ENCODE assay signal across 31 mouse cellular contexts in genomic region chr17:25516315-25516714, GRCm38 (mm10). TPM values are rescaled to one million over a fixed set of nuclear protein-coding genes. Genes with fewer than 3 reads are reported as not detected.
A peak's percentile ranks its signal among the peaks of the same experiment; 100 is the strongest.
DNase-seq lines count a peak whose midpoint lies in the region; ATAC-seq lines count a peak whose summit lies in the region.
"Had no signal": no experiment of that assay in that cellular context is flagged by ENCODE, and none has a peak within 500 bp of the region (broad histone marks: within the 10 kb centered on the region; RNA-seq: fewer than 3 reads in every experiment).

No protein-coding gene starts in this region.

- no peak for ATAC-seq in kidney, embryonic 16.5 days (ENCODE audit: low FRiP score, low TSS enrichment)
- ATAC-seq in midbrain, embryonic 11.5 days (ENCODE audit: low FRiP score) = no peak
- ATAC-seq in midbrain, embryonic 14.5 days (ENCODE audit: low FRiP score, low TSS enrichment) = no peak
- ATAC-seq in limb, embryonic 11.5 days (ENCODE audit: insufficient number of reproducible peaks, low FRiP score, low TSS enrichment, low read depth) = no peak
- no peak for ATAC-seq in granulocyte monocyte progenitor cell, adult 5-6 weeks (replicated peaks; ENCODE audit: poor library complexity, severe bottlenecking)
- ATAC-seq in frontal cortex, adult (ENCODE audit: low TSS enrichment) = no peak
- ATAC-seq: forebrain, embryonic 16.5 days; inflammation-experienced regulatory T-cells, adult 6 months; liver, embryonic 12.5 days; Patski had no signal

- no peak overlapping the region for H3K27ac ChIP-seq in kidney, embryonic 16.5 days (ENCODE audit: low read length)
- H3K27ac ChIP-seq in midbrain, embryonic 11.5 days (ENCODE audit: low read depth, low read length) = no peak overlapping the region
- H3K27ac ChIP-seq in midbrain, embryonic 14.5 days (replicated peaks; ENCODE audit: low read depth, low read length) = no peak overlapping the region
- H3K27ac ChIP-seq in limb, embryonic 11.5 days (replicated peaks; ENCODE audit: low read depth, low read length) = no peak overlapping the region
- H3K27ac ChIP-seq: forebrain, embryonic 10.5 days; heart, adult 2 months; heart, embryonic 13.5 days; hindbrain, embryonic 13.5 days; liver, embryonic 12.5 days had no signal

- no peaks in the 10 kb centered on the region for H3K36me3 ChIP-seq in kidney, embryonic 16.5 days (ENCODE audit: insufficient read depth, low read length)
- no peaks in the 10 kb centered on the region for H3K36me3 ChIP-seq in midbrain, embryonic 11.5 days (ENCODE audit: control insufficient read depth, insufficient read depth, low read length)
- no peaks in the 10 kb centered on the region for H3K36me3 ChIP-seq in midbrain, embryonic 14.5 days (ENCODE audit: control insufficient read depth, insufficient read depth, low read length)
- no peaks in the 10 kb centered on the region for H3K36me3 ChIP-seq in limb, embryonic 11.5 days (ENCODE audit: control insufficient read depth, insufficient read depth, low read length)
- H3K36me3 ChIP-seq: forebrain, embryonic 10.5 days; G1E; heart, embryonic 13.5 days; hindbrain, embryonic 13.5 days; liver, embryonic 12.5 days had no signal

- H3K4me2 ChIP-seq in kidney, embryonic 16.5 days (replicated peaks; ENCODE audit: low read depth, low read length) = no peak overlapping the region
- no peak overlapping the region for H3K4me2 ChIP-seq in midbrain, embryonic 11.5 days
- no peak overlapping the region for H3K4me2 ChIP-seq in midbrain, embryonic 14.5 days (ENCODE audit: low read length)
- H3K4me2 ChIP-seq in limb, embryonic 11.5 days (ENCODE audit: low read depth, severe bottlenecking) = no peak overlapping the region
- H3K4me2 ChIP-seq: heart, embryonic 13.5 days; hindbrain, embryonic 13.5 days; liver, embryonic 12.5 days had no signal

- H3K4me3 ChIP-seq in kidney, embryonic 16.5 days (ENCODE audit: low read length) = no peak overlapping the region
- H3K4me3 ChIP-seq in midbrain, embryonic 11.5 days (ENCODE audit: low read depth, low read length) = no peak overlapping the region
- no peak overlapping the region for H3K4me3 ChIP-seq in midbrain, embryonic 14.5 days (replicated peaks; ENCODE audit: low read depth, low read length)
- H3K4me3 ChIP-seq in limb, embryonic 11.5 days (ENCODE audit: low read depth, low read length) = no peak overlapping the region
- H3K4me3 ChIP-seq: forebrain, embryonic 10.5 days; heart, adult 2 months; heart, embryonic 13.5 days; hindbrain, embryonic 13.5 days; liver, embryonic 12.5 days had no signal

- WGBS in kidney, embryonic 16.5 days = 15% methylated on average over 5 of the region's 5 CpGs
- 45% methylated on average over 5 of the region's 5 CpGs for WGBS in midbrain, embryonic 11.5 days
- WGBS in midbrain, embryonic 14.5 days = 38% methylated on average over 5 of the region's 5 CpGs
- 29% methylated on average over 5 of the region's 5 CpGs for WGBS in limb, embryonic 11.5 days

- no peaks in the 10 kb centered on the region for H3K4me1 ChIP-seq in kidney, embryonic 16.5 days (ENCODE audit: insufficient read depth, low read length)
- no peaks in the 10 kb centered on the region for H3K4me1 ChIP-seq in midbrain, embryonic 11.5 days (ENCODE audit: control insufficient read depth, insufficient read depth, low read length)
- 0 out of 2 replicates have a peak, but pooled peaks cover 6% of the 10 kb centered on the region for H3K4me1 ChIP-seq in midbrain, embryonic 14.5 days (ENCODE audit: control insufficient read depth, insufficient read depth, low read length)
- peaks cover 13% of the 10 kb centered on the region for H3K4me1 ChIP-seq in limb, embryonic 11.5 days (ENCODE audit: control insufficient read depth, insufficient read depth, low read length)
- H3K4me1 ChIP-seq: liver, embryonic 12.5 days had no signal

- peak; percentile 28 for DNase-seq in kidney, postnatal 10 days
- DNase-seq in midbrain, embryonic 11.5 days (ENCODE audit: low spot score, missing footprints) = peak; percentile 12
- no peak for DNase-seq in midbrain, embryonic 14.5 days
- DNase-seq in limb, embryonic 11.5 days (ENCODE audit: low spot score) = peak; percentile 31
- DNase-seq: adrenal gland, adult 2 months; B cell, adult 2 months; cerebellum, adult 2 months; cerebellum, postnatal 25 days; gastrocnemius, postnatal 25 days; heart, adult 2 months; kidney, adult 18-20 months; kidney, postnatal 36 days; layer of hippocampus, adult 9-11 months; lung, adult 18-20 months; right cerebral cortex, postnatal 14 days; spleen, adult 18-20 months had no signal

- no peaks in the 10 kb centered on the region; the same call in 1 of the 2 replicates for H3K9me3 ChIP-seq in kidney, embryonic 16.5 days (ENCODE audit: low read length)
- H3K9me3 ChIP-seq in midbrain, embryonic 11.5 days (ENCODE audit: control insufficient read depth, low read length) = no peaks in the 10 kb centered on the region
- H3K9me3 ChIP-seq in midbrain, embryonic 14.5 days (ENCODE audit: control insufficient read depth, low read length) = no peaks in the 10 kb centered on the region
- no peaks in the 10 kb centered on the region for H3K9me3 ChIP-seq in limb, embryonic 11.5 days (ENCODE audit: control insufficient read depth, low read length)
- H3K9me3 ChIP-seq: forebrain, embryonic 10.5 days; G1E; heart, embryonic 13.5 days; hindbrain, embryonic 13.5 days; liver, embryonic 12.5 days had no signal

- no peaks in the 10 kb centered on the region for H3K27me3 ChIP-seq in kidney, embryonic 16.5 days (ENCODE audit: insufficient read depth, low read length)
- H3K27me3 ChIP-seq in midbrain, embryonic 11.5 days (ENCODE audit: control insufficient read depth, insufficient read depth, low read length) = no peaks in the 10 kb centered on the region
- H3K27me3 ChIP-seq in midbrain, embryonic 14.5 days (ENCODE audit: control insufficient read depth, insufficient read depth, low read length) = no peaks in the 10 kb centered on the region
- H3K27me3 ChIP-seq in limb, embryonic 11.5 days (ENCODE audit: control insufficient read depth, insufficient read depth, low read length) = no peaks in the 10 kb centered on the region
- H3K27me3 ChIP-seq: Patski had no signal

- H3K9ac ChIP-seq in kidney, embryonic 16.5 days (replicated peaks; ENCODE audit: low read length) = no peak overlapping the region
- no peak overlapping the region for H3K9ac ChIP-seq in midbrain, embryonic 11.5 days (ENCODE audit: low read length)
- no peak overlapping the region for H3K9ac ChIP-seq in midbrain, embryonic 14.5 days (replicated peaks; ENCODE audit: low read length)
- no peak overlapping the region for H3K9ac ChIP-seq in limb, embryonic 11.5 days (ENCODE audit: low read length)
- H3K9ac ChIP-seq: heart, embryonic 13.5 days; hindbrain, embryonic 13.5 days; liver, embryonic 12.5 days had no signal

RNA-seq across cellular contexts. Expression of gene Sstr5, which starts 19.2 kb away (rescaled TPM):
- 0.13 TPM in 1 of 2 replicates, not detected in the other for polyA plus RNA-seq in kidney, embryonic 16.5 days (2015; fragmentation: Nextera tagmentation; extraction: Ambion mirVana)
- polyA plus RNA-seq in midbrain, embryonic 11.5 days (2014; fragmentation: Nextera tagmentation; extraction: Ambion mirVana) = not detected in 2 replicates
- 0.36 and 0.61 TPM in 2 replicates for polyA plus RNA-seq in midbrain, embryonic 14.5 days (2014; fragmentation: Nextera tagmentation; extraction: Ambion mirVana)
- polyA plus RNA-seq in limb, embryonic 11.5 days (2014; fragmentation: Nextera tagmentation; extraction: Ambion mirVana) = 0.17 TPM in 1 of 2 replicates, not detected in the other
- not detected in 2 replicates for total RNA-seq in granulocyte monocyte progenitor cell, adult 5-6 weeks (2014; fragmentation: Nextera tagmentation)
- total RNA-seq in granulocyte monocyte progenitor cell, adult 5-6 weeks (2017) = not detected in 2 replicates
- total RNA-seq: gastrocnemius, postnatal 25 days; heart, adult 2 months; heart, postnatal 25 days; monocyte, adult 5-6 weeks had no signal
- polyA plus RNA-seq: forebrain, embryonic 10.5 days; G1E; heart, adult 2 months; inflammation-experienced regulatory T-cells, adult 6 months; liver, embryonic 12.5 days; neural tube, embryonic 11.5 days; Patski had no signal

RNA-seq across cellular contexts. Expression of gene Sox8, which starts 54.2 kb away (rescaled TPM):
- 3.3 and 5.3 TPM in 2 replicates for polyA plus RNA-seq in kidney, embryonic 16.5 days (2015; fragmentation: Nextera tagmentation; extraction: Ambion mirVana)
- polyA plus RNA-seq in midbrain, embryonic 11.5 days (2014; fragmentation: Nextera tagmentation; extraction: Ambion mirVana) = 2.0 and 2.1 TPM in 2 replicates
- 8.0 and 13.5 TPM in 2 replicates for polyA plus RNA-seq in midbrain, embryonic 14.5 days (2014; fragmentation: Nextera tagmentation; extraction: Ambion mirVana)
- 7.1 and 8.8 TPM in 2 replicates for polyA plus RNA-seq in limb, embryonic 11.5 days (2014; fragmentation: Nextera tagmentation; extraction: Ambion mirVana)
- total RNA-seq in granulocyte monocyte progenitor cell, adult 5-6 weeks (2014; fragmentation: Nextera tagmentation) = 1.1 TPM in 1 of 2 replicates, not detected in the other
- total RNA-seq in granulocyte monocyte progenitor cell, adult 5-6 weeks (2017) = not detected in 2 replicates
- total RNA-seq: CH12.LX had no signal
- polyA plus RNA-seq: G1E; inflammation-experienced regulatory T-cells, adult 6 months had no signal
